Mouse (Mus musculus): Measurements from ENCODE around the gene Adgrg3. TPM values are rescaled to one million over a fixed set of nuclear protein-coding genes. Genes with fewer than 3 reads are reported as not detected.

Adgrg3 gene
- polyA plus RNA-seq, 1 experiment = 19.4 TPM

- TF ChIP-seq USF1 (IDR thresholded peaks at IDR 0.05; ENCODE audit: low read depth) (no peak), MYOD1 (IDR thresholded peaks at IDR 0.05; ENCODE audit: control insufficient read depth, insufficient read length, low read depth) (no peak), MYOG (IDR thresholded peaks at IDR 0.05; ENCODE audit: control insufficient read depth, extremely low read depth, insufficient read length) (no peak), CTCF (IDR thresholded peaks at IDR 0.05; ENCODE audit: control insufficient read depth, insufficient read depth, insufficient read length) (no peak), MAX (IDR thresholded peaks at IDR 0.05) (no peak), FOSL1 (IDR thresholded peaks at IDR 0.05; ENCODE audit: insufficient read depth, low read length, poor library complexity, severe bottlenecking) (no peak)
- Histone ChIP-seq H3K36me3 (ENCODE audit: control insufficient read depth, insufficient read depth) (no peaks in the 10 kb centered on the region), H3K79me3 (ENCODE audit: low read depth) (no peaks in the 10 kb centered on the region), H3ac (ENCODE audit: control insufficient read depth, insufficient read length, low read depth) (no peak overlapping the region), H3K4me3 (ENCODE audit: insufficient read depth, poor library complexity, severe bottlenecking) (no peak overlapping the region), H3K27me3 (ENCODE audit: control insufficient read depth, insufficient read depth, insufficient read length) (no peaks in the 10 kb centered on the region), H3K79me2 (ENCODE audit: control insufficient read depth, insufficient read depth) (no peaks in the 10 kb centered on the region)
These were observed 20.3 kb upstream of the Adgrg3 start for GRCm38 (mm10) chr8:94996899-94997856.

GRCm38 (mm10) chr8:94997857-94998243 is 19.6 kb upstream of the Adgrg3 start:
- H3K79me2 ChIP-seq (ENCODE audit: control insufficient read depth, insufficient read depth) = no peaks in the 10 kb centered on the region
- no peak overlapping the region for H3ac ChIP-seq (ENCODE audit: control insufficient read depth, insufficient read length, low read depth)
- H3K27me3 ChIP-seq (ENCODE audit: control insufficient read depth, insufficient read depth, insufficient read length) = no peaks in the 10 kb centered on the region
- H3K4me3 ChIP-seq (ENCODE audit: insufficient read depth, poor library complexity, severe bottlenecking) = no peak overlapping the region
- H3K79me3 ChIP-seq (ENCODE audit: low read depth) = no peaks in the 10 kb centered on the region
- TF ChIP-seq MYOD1 (IDR thresholded peaks at IDR 0.05; ENCODE audit: control insufficient read depth, insufficient read length, low read depth) = no peak
- TF ChIP-seq MAX (IDR thresholded peaks at IDR 0.05) = no peak
- no peak for TF ChIP-seq CEBPB (IDR thresholded peaks at IDR 0.05; ENCODE audit: low read depth)
- no peak for TF ChIP-seq FOSL1 (IDR thresholded peaks at IDR 0.05; ENCODE audit: insufficient read depth, low read length, poor library complexity, severe bottlenecking)
- TF ChIP-seq USF1 (IDR thresholded peaks at IDR 0.05; ENCODE audit: low read depth) = no peak
- no peak for TF ChIP-seq MYOG (IDR thresholded peaks at IDR 0.05; ENCODE audit: control insufficient read depth, extremely low read depth, insufficient read length)
- TF ChIP-seq CTCF (IDR thresholded peaks at IDR 0.05; ENCODE audit: control insufficient read depth, insufficient read depth, insufficient read length) = no peak
- no peaks in the 10 kb centered on the region for H3K36me3 ChIP-seq (ENCODE audit: control insufficient read depth, insufficient read depth)

- Histone ChIP-seq H3K27me3 (ENCODE audit: control insufficient read depth, insufficient read depth, insufficient read length) (no peaks in the 10 kb centered on the region), H3ac (ENCODE audit: control insufficient read depth, insufficient read length, low read depth) (no peak overlapping the region), H3K79me3 (ENCODE audit: low read depth) (no peaks in the 10 kb centered on the region), H3K36me3 (ENCODE audit: control insufficient read depth, insufficient read depth) (no peaks in the 10 kb centered on the region), H3K79me2 (ENCODE audit: control insufficient read depth, insufficient read depth) (no peaks in the 10 kb centered on the region), H3K4me3 (ENCODE audit: insufficient read depth, poor library complexity, severe bottlenecking) (no peak overlapping the region)
- TF ChIP-seq MAX (IDR thresholded peaks at IDR 0.05) (no peak), MYOG (IDR thresholded peaks at IDR 0.05; ENCODE audit: control insufficient read depth, extremely low read depth, insufficient read length) (no peak), FOSL1 (IDR thresholded peaks at IDR 0.05; ENCODE audit: insufficient read depth, low read length, poor library complexity, severe bottlenecking) (no peak), CTCF (IDR thresholded peaks at IDR 0.05; ENCODE audit: control insufficient read depth, insufficient read depth, insufficient read length) (no peak), USF1 (IDR thresholded peaks at IDR 0.05; ENCODE audit: low read depth) (no peak)
These were observed 19.1 kb upstream of the Adgrg3 start for GRCm38 (mm10) chr8:94998431-94998830.

GRCm38 (mm10) chr8:94999004-94999403 is 18.5 kb upstream of the Adgrg3 start:
- H3K79me3 ChIP-seq (ENCODE audit: low read depth) = no peaks in the 10 kb centered on the region
- TF ChIP-seq CTCF (IDR thresholded peaks at IDR 0.05; ENCODE audit: control insufficient read depth, insufficient read depth, insufficient read length) (no peak), MYOD1 (IDR thresholded peaks at IDR 0.05; ENCODE audit: control insufficient read depth, insufficient read length, low read depth) (no peak), FOSL1 (IDR thresholded peaks at IDR 0.05; ENCODE audit: insufficient read depth, low read length, poor library complexity, severe bottlenecking) (no peak), CEBPB (IDR thresholded peaks at IDR 0.05; ENCODE audit: low read depth) (no peak), USF1 (IDR thresholded peaks at IDR 0.05; ENCODE audit: low read depth) (no peak), MAX (IDR thresholded peaks at IDR 0.05) (no peak), MYOG (IDR thresholded peaks at IDR 0.05; ENCODE audit: control insufficient read depth, extremely low read depth, insufficient read length) (no peak)
- no peaks in the 10 kb centered on the region for H3K79me2 ChIP-seq (ENCODE audit: control insufficient read depth, insufficient read depth)
- H3K4me3 ChIP-seq (ENCODE audit: insufficient read depth, poor library complexity, severe bottlenecking) = no peak overlapping the region
- no peaks in the 10 kb centered on the region for H3K27me3 ChIP-seq (ENCODE audit: control insufficient read depth, insufficient read depth, insufficient read length)
- no peaks in the 10 kb centered on the region for H3K36me3 ChIP-seq (ENCODE audit: control insufficient read depth, insufficient read depth)
- H3ac ChIP-seq (ENCODE audit: control insufficient read depth, insufficient read length, low read depth) = no peak overlapping the region

- no peaks in the 10 kb centered on the region for H3K27me3 ChIP-seq (ENCODE audit: control insufficient read depth, insufficient read depth, insufficient read length)
- no peak overlapping the region for H3K4me3 ChIP-seq (ENCODE audit: insufficient read depth, poor library complexity, severe bottlenecking)
- H3ac ChIP-seq (ENCODE audit: control insufficient read depth, insufficient read length, low read depth) = no peak overlapping the region
- TF ChIP-seq CEBPB (IDR thresholded peaks at IDR 0.05; ENCODE audit: low read depth) = no peak
- no peaks in the 10 kb centered on the region for H3K36me3 ChIP-seq (ENCODE audit: control insufficient read depth, insufficient read depth)
- no peaks in the 10 kb centered on the region for H3K79me2 ChIP-seq (ENCODE audit: control insufficient read depth, insufficient read depth)
- H3K79me3 ChIP-seq (ENCODE audit: low read depth) = no peaks in the 10 kb centered on the region
These were observed 17.5 kb upstream of the Adgrg3 start for GRCm38 (mm10) chr8:94999956-95000355.

- Histone ChIP-seq H3K79me3 (ENCODE audit: low read depth) (no peaks in the 10 kb centered on the region), H3K79me2 (ENCODE audit: control insufficient read depth, insufficient read depth) (no peaks in the 10 kb centered on the region), H3K27me3 (ENCODE audit: control insufficient read depth, insufficient read depth, insufficient read length) (no peaks in the 10 kb centered on the region), H3ac (ENCODE audit: control insufficient read depth, insufficient read length, low read depth) (no peak overlapping the region), H3K36me3 (ENCODE audit: control insufficient read depth, insufficient read depth) (no peaks in the 10 kb centered on the region), H3K4me3 (ENCODE audit: insufficient read depth, poor library complexity, severe bottlenecking) (no peak overlapping the region)
- no peak for TF ChIP-seq MAX (IDR thresholded peaks at IDR 0.05)
These were observed 16.8 kb upstream of the Adgrg3 start for GRCm38 (mm10) chr8:95000684-95001083.
